Mouse (Mus musculus): ENCODE data around the gene Hist1h4i.

Gene Hist1h4i

DNA sequence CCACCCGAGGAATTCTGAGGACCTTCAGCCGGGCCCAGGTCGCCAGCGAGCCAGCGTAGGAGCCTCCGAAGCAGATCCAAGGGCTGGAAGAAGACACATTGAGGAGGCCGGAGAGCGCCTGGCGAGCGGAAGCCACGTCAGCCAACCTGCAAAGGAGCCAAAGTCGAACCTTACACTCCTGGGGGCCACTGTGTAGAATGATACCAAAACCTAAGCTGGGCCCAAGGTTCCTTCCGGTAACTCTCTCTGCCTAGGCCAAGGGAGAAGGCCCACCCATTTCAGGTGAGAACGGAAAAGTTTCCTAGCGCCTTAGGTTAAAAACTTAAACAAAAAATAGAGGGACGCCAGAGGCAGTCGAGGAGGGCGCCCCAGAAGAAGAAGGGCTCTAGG is 34.0 kb downstream of the Hist1h4i start:
- DNase-seq = no peak

DNA sequence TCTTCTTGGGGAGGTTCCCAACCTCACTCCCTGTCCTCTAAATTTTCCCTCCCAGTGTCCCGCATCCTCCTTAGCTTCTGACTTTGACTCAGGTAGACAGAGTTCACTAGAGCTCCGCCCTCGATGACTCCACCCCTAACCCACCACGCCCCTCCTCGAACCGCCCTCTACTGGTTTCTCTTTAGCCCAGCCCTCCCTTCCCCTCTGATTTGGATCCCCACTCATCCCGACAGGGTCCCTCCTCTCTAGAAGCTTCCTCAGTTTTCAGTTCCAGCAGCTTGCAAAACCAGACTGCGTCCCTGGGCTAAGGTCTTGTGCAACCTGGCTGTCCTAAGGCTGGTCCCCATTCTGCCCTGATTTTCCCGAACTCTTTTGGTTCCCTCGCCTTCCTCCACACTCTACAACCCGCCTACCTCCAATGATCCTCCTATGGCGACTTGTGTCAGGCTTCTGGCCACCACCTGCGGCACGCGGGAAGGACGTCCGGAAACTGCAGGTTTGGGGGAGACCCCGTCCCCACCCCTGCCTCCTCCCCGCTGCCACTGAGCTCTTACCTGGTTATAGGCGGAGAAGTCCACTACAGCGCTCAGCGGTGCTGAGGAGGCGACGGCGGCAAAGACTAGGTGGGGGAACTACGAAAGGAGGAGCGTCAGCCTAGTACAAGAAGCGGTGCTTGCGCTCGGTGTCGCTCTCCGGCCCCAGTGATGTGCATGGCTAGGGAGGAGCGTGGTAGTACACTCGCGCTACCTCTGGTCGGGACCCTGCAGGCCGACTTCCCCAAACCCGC is 34.6 kb downstream of the Hist1h4i start:
- peak; percentile 75 for DNase-seq

DNA sequence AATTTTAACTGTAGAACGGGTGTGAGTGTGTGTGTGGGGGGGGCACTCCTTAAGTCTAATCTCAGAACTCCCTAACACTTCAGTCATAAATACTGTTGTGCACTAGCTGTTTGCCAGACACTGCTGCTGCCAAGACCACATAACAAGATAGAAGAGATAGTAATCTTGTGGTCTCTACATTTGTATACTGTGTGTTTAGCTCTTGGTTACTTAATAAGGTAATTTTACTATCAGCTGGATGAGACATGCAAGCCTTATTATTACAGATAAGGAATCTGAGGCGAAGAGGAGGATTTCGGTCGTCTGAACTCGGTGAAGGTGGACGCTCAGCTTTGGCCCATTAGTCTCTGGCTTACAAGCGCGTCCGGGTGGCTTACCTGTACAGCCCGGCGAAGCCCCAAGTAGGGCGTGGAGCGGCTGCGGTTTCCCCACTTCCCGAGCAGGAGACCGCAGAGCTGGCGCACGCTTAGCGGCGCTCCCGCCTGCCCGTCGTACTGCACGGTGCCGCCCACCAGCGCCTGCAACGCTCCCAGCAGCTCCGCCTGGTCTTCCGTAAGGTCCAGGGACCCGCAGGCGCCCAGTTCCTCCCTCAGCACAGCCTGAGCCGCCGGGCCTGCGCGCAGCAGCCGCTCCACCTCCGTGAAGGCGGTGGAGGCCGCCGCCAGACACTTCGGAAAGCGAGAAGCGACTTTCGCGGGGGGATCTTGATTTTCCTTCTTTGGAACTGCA is 35.4 kb downstream of the Hist1h4i start:
- peak; percentile 68 for DNase-seq

DNA sequence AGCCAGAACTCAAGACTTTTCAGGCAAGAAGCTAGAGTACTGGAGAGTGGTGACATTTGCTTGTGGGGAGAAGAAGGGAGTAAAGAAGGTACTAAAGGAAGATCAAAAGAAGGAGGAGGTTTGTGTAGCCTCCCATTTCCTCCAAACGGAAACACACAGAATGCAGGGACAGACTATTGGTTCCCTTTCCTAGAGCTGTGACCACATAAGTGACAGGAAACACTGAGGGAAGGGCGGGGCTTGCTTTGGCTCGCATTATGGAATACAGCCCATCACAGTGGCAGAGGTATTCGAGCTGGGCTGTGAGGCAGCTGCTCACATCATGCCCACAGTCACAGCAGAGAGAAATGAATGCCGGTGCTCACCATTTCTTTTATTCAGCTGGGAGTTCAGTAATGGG is 39.3 kb downstream of the Hist1h4i start:
- DNase-seq = peak; percentile 34

DNA sequence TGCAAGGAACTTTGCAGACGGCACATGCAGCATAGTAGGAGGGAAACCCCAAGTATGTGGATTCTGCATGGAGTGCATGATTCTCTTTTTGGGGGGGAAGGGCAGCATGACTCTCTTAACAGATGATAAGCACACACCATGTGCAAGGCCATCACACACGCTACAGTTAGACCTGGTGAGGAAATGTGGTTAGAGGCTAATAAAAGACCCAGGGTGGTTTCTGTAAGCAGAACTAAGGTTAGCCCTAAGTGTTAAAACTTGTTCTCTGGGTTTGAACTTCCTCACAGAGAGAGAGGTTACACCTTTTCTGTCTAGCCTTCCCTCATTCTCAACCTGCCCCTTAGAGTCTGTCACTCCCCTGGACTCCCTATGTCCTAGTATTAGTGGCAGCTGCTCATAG is 39.8 kb downstream of the Hist1h4i start:
- no peak for DNase-seq

DNA sequence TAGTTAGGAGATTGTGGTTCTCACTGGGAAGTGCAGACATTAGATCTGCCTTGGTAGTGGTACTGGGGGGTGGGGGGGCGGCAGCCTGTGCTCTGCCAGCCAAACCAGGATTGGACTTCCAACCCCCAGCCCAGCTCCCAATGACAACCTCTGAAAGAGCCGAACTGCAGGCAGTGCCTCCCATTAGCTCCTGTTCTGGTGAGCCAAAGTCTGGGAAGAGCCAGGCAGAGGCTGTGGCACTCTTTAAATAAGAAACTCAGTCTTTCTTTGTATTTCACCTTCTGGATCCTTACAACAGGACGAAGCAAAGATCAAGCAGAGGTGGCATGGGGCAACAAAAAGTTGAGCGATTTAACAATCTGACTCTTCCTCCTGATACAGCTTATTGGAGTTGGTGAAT is 42.0 kb downstream of the Hist1h4i start:
- DNase-seq = no peak

DNA sequence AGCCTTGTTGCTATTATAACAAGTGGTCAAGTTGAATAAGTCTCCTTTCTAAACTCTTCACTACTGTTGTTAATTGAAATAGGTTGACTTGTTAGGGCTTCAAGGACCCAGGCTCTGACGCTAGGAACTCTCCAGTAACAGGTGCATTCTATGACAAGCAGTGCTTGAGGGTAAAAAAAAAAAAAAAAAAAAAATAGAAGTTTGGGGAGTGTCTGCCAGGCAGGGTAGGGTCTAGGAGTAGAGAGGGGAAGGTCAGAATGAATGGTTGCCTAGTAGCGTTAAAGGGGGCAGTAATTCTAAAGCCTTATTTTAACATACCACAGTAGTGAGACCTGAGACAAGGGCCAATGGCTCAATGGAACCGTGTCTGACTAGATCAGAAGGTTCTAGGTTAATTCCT is 42.8 kb downstream of the Hist1h4i start:
- no peak for DNase-seq

DNA sequence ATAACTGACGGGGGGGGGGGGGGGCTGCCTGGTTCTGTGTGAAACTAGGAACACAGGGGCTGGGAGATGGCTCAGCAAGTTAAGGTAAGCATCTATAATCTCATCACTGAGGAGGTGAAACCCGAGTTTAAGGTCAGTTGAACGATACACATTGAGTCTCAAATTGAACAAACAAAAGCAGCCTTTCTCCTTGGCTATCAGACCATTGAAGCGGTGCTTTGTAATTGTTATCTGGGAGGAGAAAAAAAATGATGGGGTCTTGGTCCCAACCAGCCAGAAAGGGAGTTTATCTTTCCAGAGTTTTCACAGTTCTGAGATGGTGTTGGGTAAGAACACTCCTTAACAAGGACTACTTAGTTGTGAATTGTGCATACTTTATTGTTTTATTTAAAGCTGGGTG is 43.3 kb downstream of the Hist1h4i start:
- DNase-seq = no peak

DNA sequence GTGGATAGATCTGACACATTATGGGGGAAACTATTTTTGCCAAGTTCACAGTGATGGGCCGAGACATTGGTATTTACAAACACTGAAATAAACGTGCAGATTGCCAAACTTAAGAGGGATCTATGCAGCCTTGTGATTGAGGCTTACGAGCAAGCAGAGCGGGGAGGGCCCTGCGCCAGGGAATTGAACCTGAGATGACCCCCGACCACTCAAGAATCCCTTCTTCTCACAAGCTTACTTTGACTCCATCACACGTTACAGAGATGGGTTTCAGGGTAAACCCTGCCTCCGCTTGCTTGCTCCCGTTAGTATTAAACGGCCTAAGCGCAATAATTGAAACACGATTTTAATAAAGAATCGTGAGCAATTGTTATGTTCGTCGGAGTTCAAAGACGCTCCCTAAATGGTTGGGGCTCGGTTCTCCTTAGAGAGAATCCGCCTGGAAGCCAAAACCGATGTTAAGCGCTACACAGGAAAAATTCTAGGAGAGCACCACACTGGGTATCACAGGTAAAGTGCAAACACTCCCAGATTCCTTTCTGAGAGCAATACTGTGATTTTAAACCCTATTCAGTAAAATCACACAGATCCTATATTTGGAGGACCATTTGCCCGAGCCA is 43.9 kb downstream of the Hist1h4i start:
- no peak for DNase-seq

DNA sequence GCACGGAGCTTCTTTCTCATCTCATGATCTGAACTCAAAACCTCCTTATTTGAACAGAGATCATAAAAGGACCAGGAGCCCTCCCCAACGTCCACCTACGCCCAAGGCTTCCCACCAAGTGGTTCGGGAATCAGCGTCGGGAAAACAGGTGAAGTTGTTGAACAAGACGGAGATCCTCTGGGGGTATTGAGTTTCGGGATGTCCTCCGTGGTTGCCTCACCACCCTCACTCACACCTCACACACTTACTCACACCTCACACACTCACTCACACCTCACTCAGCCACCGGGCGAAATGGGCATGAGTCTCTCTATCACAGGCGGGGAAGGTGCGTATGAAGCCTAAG is 44.3 kb downstream of the Hist1h4i start:
- no peak for DNase-seq

DNA sequence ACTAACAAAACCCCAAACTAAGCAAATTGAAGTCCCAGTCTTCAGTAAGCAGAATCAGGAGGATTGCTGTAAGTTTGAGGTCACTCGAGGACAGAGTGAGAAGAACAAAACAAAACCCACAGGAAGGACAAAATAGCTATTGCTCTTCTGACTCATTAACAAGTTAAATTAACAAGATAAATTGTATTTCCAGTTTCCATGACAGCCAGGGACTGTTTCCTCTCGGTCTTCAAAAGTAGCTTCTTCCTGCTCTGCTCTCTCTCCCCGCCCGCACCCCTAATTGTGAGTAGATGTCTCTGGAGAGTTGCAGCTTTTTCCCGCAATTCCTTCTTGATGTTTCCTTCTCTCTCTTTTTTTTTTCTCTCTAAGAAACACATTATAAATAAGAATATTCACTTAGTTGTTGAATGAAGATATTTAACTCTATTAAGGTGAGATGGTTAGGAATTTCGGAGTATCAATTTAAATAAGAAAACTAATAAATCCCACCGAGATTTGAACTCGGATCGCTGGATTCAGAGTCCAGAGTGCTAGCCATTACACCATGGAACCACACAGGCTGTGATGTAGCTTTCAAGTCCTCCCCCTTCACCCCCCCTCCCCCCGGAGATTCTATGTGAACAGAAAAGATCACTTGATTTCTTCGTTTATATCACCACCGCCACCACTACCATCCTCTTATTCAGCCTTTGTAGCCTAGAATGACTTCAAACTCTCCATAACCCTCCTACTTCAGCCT is 44.9 kb downstream of the Hist1h4i start:
- DNase-seq = no peak

DNA sequence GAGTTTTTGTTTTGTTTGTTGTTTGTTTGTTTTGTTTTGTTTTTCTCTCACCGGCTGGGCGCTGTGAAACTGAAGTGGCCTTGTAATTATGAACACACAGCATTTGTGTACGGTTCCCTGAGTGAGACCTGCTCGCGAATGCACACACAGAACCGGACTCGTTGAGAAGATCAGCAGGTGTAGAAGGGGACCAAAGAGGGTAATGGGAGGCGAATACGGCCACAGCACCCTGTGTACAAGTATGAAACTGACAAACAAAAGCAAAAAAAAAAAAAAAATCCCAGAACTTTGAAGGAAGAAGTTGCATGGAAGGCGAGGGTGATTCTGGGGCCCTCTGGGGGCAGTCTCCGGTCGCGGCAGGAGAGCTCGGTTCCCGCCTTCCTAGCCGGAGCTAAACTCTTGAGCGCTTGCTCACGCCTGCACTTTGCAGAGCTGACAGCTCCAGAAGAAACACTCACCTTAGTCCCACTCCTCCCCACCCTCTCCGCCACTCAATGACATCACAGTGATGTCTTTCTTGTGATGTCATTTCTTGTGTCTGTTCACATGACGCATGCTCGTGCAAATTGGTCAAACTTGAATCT is 45.7 kb downstream of the Hist1h4i start:
- DNase-seq = peak; percentile 45

DNA sequence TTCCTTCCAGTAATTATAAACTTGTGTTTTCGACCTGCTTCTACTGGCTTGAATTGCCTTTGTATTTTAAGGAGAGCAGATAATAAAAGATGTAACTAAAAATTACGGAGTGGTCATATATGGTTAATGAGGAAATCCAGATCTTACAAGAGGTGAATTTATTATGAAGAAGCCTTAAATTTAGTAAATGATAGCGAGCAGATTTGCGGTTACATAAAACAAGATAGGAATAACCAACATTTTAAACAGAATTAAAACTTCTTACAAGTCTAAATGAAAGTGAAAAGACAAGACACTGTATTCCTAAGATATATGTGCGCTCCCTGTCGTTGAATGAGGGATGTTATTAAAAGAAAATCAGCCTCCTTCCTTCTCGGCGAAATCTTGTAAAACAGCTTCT is 46.3 kb downstream of the Hist1h4i start:
- DNase-seq = no peak

DNA sequence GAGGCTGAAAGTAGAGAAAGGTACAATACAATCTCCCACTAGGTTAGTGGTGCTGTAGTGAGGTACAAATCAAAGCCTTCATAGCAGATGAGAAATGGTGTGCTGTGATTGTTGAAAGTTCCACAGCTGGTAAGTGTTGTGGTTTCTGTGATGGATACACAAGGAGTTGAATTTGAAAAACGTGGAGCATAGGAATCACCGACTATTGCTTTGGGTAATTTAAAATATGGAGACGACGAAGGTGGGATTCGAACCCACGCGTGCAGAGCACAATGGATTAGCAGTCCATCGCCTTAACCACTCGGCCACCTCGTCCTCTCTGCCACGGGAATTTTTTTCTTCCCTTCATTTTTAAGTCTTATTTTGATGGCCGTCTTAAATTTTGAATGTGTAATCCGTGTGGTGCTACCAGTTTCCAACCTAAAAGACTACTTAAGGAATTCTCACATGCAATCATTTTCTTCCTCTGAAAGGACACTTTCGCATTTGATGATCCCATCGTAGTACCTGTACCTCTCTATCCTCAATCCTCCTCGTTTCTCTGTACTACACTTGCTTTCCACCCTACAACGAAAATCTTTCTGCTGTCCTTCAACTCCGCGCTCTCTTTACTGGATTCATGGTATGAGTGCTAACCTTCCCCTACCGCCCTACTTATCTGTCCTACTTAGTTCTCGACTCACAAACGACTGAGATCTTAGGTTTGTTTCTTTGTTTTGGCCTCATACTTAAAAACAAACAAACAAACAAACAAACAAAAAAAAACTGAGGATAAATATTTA is 47.0 kb downstream of the Hist1h4i start:
- peak; percentile 57 for DNase-seq

DNA sequence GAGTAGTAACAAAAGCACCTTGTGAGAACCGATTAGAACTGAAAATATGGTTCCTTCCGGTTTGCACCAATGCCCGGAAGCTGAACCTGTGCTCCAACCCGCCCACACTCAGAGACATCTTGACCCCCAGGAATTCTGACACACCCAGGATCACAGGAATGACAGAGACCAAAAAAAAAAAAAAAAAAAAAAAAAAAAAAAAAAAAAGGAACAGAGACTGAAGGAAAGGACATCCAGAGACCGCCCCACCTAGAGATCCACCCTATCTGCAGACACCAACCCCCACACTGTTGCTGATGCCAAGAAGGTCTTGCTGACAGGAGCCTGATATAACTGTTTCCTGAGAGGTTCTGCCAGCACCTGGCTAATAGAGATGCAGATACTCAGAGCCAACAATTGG is 48.6 kb downstream of the Hist1h4i start:
- DNase-seq = no peak
